Mouse (Mus musculus) neural tube, embryonic 13.5 days (tissue): Measurements from ENCODE around the gene Dhodh. TPM values are rescaled to one million over a fixed set of nuclear protein-coding genes. Genes with fewer than 3 reads are reported as not detected.

Source experiments
- ATAC-seq: fragments of 200-750 bp; cut with Nextera tagmentation; 2 replicates; pipeline ENCODE4 v1.8.0; 2017; ENCODE audit warnings: low read depth, mild to moderate bottlenecking, moderate TSS enrichment, moderate library complexity
- H3K27ac ChIP-seq: fragments of 300-500 bp; sonication (generic); replicated peaks from 2 replicates; pipeline ENCODE4 v1.5.1; 2015; ENCODE audit warnings: moderate library complexity, mild to moderate bottlenecking, inconsistent platforms
- H3K27me3 ChIP-seq: fragments of 300-500 bp; sonication (generic); 2 replicates; pipeline ENCODE4 v1.6.1; 2015; ENCODE audit warnings: mild to moderate bottlenecking, inconsistent platforms
- H3K36me3 ChIP-seq: fragments of 300-500 bp; sonication (generic); 2 replicates; pipeline ENCODE4 v1.6.1; 2015; ENCODE audit warnings: mild to moderate bottlenecking, inconsistent platforms
- H3K4me1 ChIP-seq: fragments of 300-500 bp; sonication (generic); replicated peaks from 2 replicates; pipeline ENCODE4 v1.6.1; 2015; ENCODE audit warnings: inconsistent platforms
- H3K4me2 ChIP-seq: fragments of 300-500 bp; sonication (generic); 2 replicates; pipeline ENCODE4 v1.6.1; 2015; ENCODE audit warnings: inconsistent platforms, mild to moderate bottlenecking, moderate library complexity
- H3K4me3 ChIP-seq: fragments of 300-500 bp; sonication (generic); 2 replicates; pipeline ENCODE4 v1.5.1; 2015; ENCODE audit warnings: mild to moderate bottlenecking, inconsistent platforms
- H3K9ac ChIP-seq: fragments of 300-500 bp; sonication (generic); 2 replicates; pipeline ENCODE4 v1.6.1; 2015; ENCODE audit warnings: moderate library complexity, mild to moderate bottlenecking, inconsistent platforms
- H3K9me3 ChIP-seq: fragments of 300-500 bp; sonication (generic); 2 replicates; pipeline ENCODE4 v1.6.1; 2016; ENCODE audit warnings: inconsistent platforms
- WGBS: fragments of 180-500 bp; shearing (Covaris S2); methylation state at CpG from one replicate; pipeline ENCODE4 v1.1.7; 2015; 5-methylcytosine and 5-hydroxymethylcytosine counted together
- polyA plus RNA-seq: library from polyadenylated mRNA; unstranded; fragments of >200 nt; fragmentation: Nextera tagmentation; extraction: Ambion mirVana; gene quantifications from 2 replicates; pipeline ENCODE4 v1.2.1, GENCODE M21; 2015

The Dhodh gene
- polyA plus RNA-seq, 1 experiment from 2014 or later, result 29.8 TPM

GRCm38 (mm10) chr8:109614243-109615210 is 6.1 kb upstream of the Dhodh start, which contains the start of gene Pkd1l3:
Gene Pkd1l3 (plus strand): TSS chr8:109614517.
- no peak for ATAC-seq
- H3K4me1 ChIP-seq, result peaks cover under 1% of the 10 kb centered on the region; the same call in 1 of the 2 replicates
- H3K27ac ChIP-seq, result no peak within 1 kb of the TSS
- no peak within 1 kb of the TSS for H3K4me3 ChIP-seq
- no peaks in the 10 kb centered on the region for H3K27me3 ChIP-seq
- no peaks in the 10 kb centered on the region for H3K36me3 ChIP-seq
- 56% methylated on average over 27 of the region's 27 CpGs for WGBS
- H3K4me2 ChIP-seq, result peak within 1 kb of the TSS; percentile 9; the same call in 1 of the 2 replicates
- H3K9ac ChIP-seq, result no peak within 1 kb of the TSS
- 0 out of 2 replicates have a peak, but pooled peaks cover 1% of the 10 kb centered on the region for H3K9me3 ChIP-seq

GRCm38 (mm10) chr8:109609153-109609502 is 655 bp upstream of the Dhodh start:
- H3K9me3 ChIP-seq, result no peaks in the 10 kb centered on the region
- peaks cover 12% of the 10 kb centered on the region for H3K36me3 ChIP-seq
- peak overlapping the region; percentile 98 for H3K27ac ChIP-seq
- 21% methylated on average over 5 of the region's 5 CpGs for WGBS
- peak overlapping the region; percentile 87 for H3K9ac ChIP-seq
- no peaks in the 10 kb centered on the region for H3K27me3 ChIP-seq
- H3K4me1 ChIP-seq, result peaks cover 19% of the 10 kb centered on the region
- no peak for ATAC-seq
- H3K4me3 ChIP-seq, result peak overlapping the region; percentile 51
- H3K4me2 ChIP-seq, result peak overlapping the region; percentile 82

GRCm38 (mm10) chr8:109607650-109608049 is 823 bp downstream of the Dhodh start:
- H3K27me3 ChIP-seq, result no peaks in the 10 kb centered on the region
- peak overlapping the region; percentile 82 for H3K4me2 ChIP-seq
- H3K9me3 ChIP-seq, result no peaks in the 10 kb centered on the region
- H3K4me3 ChIP-seq, result peak overlapping the region; percentile 51
- peak overlapping the region; percentile 98 for H3K27ac ChIP-seq
- peaks cover 27% of the 10 kb centered on the region for H3K36me3 ChIP-seq
- H3K4me1 ChIP-seq, result peaks cover 19% of the 10 kb centered on the region
- no peak for ATAC-seq
- H3K9ac ChIP-seq, result peak overlapping the region; percentile 87
- 16% methylated on average over 12 of the region's 12 CpGs for WGBS

- Histone ChIP-seq H3K9ac (no peak overlapping the region), H3K4me3 (no peak overlapping the region), H3K27me3 (no peaks in the 10 kb centered on the region), H3K4me2 (no peak overlapping the region), H3K27ac (no peak overlapping the region), H3K9me3 (no peaks in the 10 kb centered on the region), H3K4me1 (peaks cover 19% of the 10 kb centered on the region), H3K36me3 (peaks cover 35% of the 10 kb centered on the region)
- 91% methylated on average over 2 of the region's 2 CpGs for WGBS
- ATAC-seq, result no peak
Observed at GRCm38 (mm10) chr8:109606725-109607124, 1.7 kb downstream of the Dhodh start.

GRCm38 (mm10) chr8:109595854-109596253 is 12.6 kb downstream of the Dhodh start:
- WGBS, result 57% methylated on average over 8 of the region's 8 CpGs

GRCm38 (mm10) chr8:109593117-109593788 is 15.2 kb downstream of the Dhodh start:
- Histone ChIP-seq H3K4me1 (no peaks in the 10 kb centered on the region), H3K4me2 (no peak overlapping the region), H3K36me3 (peaks cover 49% of the 10 kb centered on the region), H3K27ac (no peak overlapping the region), H3K9ac (no peak overlapping the region), H3K9me3 (no peaks in the 10 kb centered on the region), H3K27me3 (no peaks in the 10 kb centered on the region), H3K4me3 (no peak overlapping the region)
- 81% methylated on average over 6 of the region's 6 CpGs for WGBS
- no peak for ATAC-seq

More at GRCm38 (mm10) chr8:109595854-109596253, 12.6 kb downstream of the Dhodh start:
- no peak overlapping the region for H3K27ac ChIP-seq
- H3K36me3 ChIP-seq, result peaks cover 65% of the 10 kb centered on the region
- H3K27me3 ChIP-seq, result no peaks in the 10 kb centered on the region
- no peaks in the 10 kb centered on the region for H3K4me1 ChIP-seq
- no peaks in the 10 kb centered on the region for H3K9me3 ChIP-seq
- no peak overlapping the region for H3K4me3 ChIP-seq
- H3K9ac ChIP-seq, result no peak overlapping the region
- no peak for ATAC-seq
- H3K4me2 ChIP-seq, result no peak overlapping the region

- H3K36me3 ChIP-seq, result peaks cover 44% of the 10 kb centered on the region
- no peak overlapping the region for H3K9ac ChIP-seq
- H3K27me3 ChIP-seq, result no peaks in the 10 kb centered on the region
- no peak for ATAC-seq
- no peaks in the 10 kb centered on the region for H3K4me1 ChIP-seq
- WGBS, result 92% methylated on average over 5 of the region's 5 CpGs
- no peak overlapping the region for H3K27ac ChIP-seq
- H3K4me2 ChIP-seq, result no peak overlapping the region
- H3K9me3 ChIP-seq, result no peaks in the 10 kb centered on the region
- H3K4me3 ChIP-seq, result no peak overlapping the region
Observed at GRCm38 (mm10) chr8:109592164-109592563, 16.3 kb downstream of the Dhodh start.

GRCm38 (mm10) chr8:109591367-109591766 is 17.1 kb downstream of the Dhodh start:
- Histone ChIP-seq H3K36me3 (peaks cover 41% of the 10 kb centered on the region), H3K4me2 (no peak overlapping the region), H3K4me1 (no peaks in the 10 kb centered on the region), H3K27ac (no peak overlapping the region), H3K4me3 (no peak overlapping the region), H3K9me3 (no peaks in the 10 kb centered on the region), H3K9ac (no peak overlapping the region), H3K27me3 (no peaks in the 10 kb centered on the region)
- WGBS, result 87% methylated on average over 3 of the region's 3 CpGs
- no peak for ATAC-seq

GRCm38 (mm10) chr8:109590901-109591300 is 17.6 kb downstream of the Dhodh start:
- H3K36me3 ChIP-seq, result peaks cover 41% of the 10 kb centered on the region
- 89% methylated on average over 9 of the region's 9 CpGs for WGBS

GRCm38 (mm10) chr8:109586972-109587504 is 21.4 kb downstream of the Dhodh start:
- 70% methylated on average over 7 of the region's 7 CpGs for WGBS
- peaks cover 2% of the 10 kb centered on the region; the same call in 1 of the 2 replicates for H3K9me3 ChIP-seq
- no peak for ATAC-seq
- no peaks in the 10 kb centered on the region for H3K4me1 ChIP-seq
- peaks cover 7% of the 10 kb centered on the region; the same call in 1 of the 2 replicates for H3K36me3 ChIP-seq
- no peak overlapping the region for H3K9ac ChIP-seq
- no peak overlapping the region for H3K4me3 ChIP-seq
- H3K4me2 ChIP-seq, result no peak overlapping the region
- H3K27me3 ChIP-seq, result no peaks in the 10 kb centered on the region
- H3K27ac ChIP-seq, result no peak overlapping the region

More at GRCm38 (mm10) chr8:109590901-109591300, 17.6 kb downstream of the Dhodh start:
- Histone ChIP-seq H3K4me2 (no peak overlapping the region), H3K27ac (no peak overlapping the region), H3K4me3 (no peak overlapping the region), H3K4me1 (no peaks in the 10 kb centered on the region), H3K9me3 (no peaks in the 10 kb centered on the region), H3K27me3 (no peaks in the 10 kb centered on the region), H3K9ac (no peak overlapping the region)
- no peak for ATAC-seq

- ATAC-seq, result no peak
- H3K27ac ChIP-seq, result no peak overlapping the region
- H3K27me3 ChIP-seq, result no peaks in the 10 kb centered on the region
- H3K9ac ChIP-seq, result no peak overlapping the region
- H3K4me2 ChIP-seq, result no peak overlapping the region
- H3K4me3 ChIP-seq, result no peak overlapping the region
- no peaks in the 10 kb centered on the region for H3K4me1 ChIP-seq
- peaks cover 2% of the 10 kb centered on the region; the same call in 1 of the 2 replicates for H3K9me3 ChIP-seq
- no peaks in the 10 kb centered on the region for H3K36me3 ChIP-seq
Observed at GRCm38 (mm10) chr8:109585652-109586051, 22.8 kb downstream of the Dhodh start.

- peaks cover 2% of the 10 kb centered on the region; the same call in 1 of the 2 replicates for H3K9me3 ChIP-seq
- H3K4me1 ChIP-seq, result no peaks in the 10 kb centered on the region
- H3K27ac ChIP-seq, result no peak overlapping the region
- H3K36me3 ChIP-seq, result no peaks in the 10 kb centered on the region
- H3K9ac ChIP-seq, result no peak overlapping the region
- WGBS, result 88% methylated on average over 3 of the region's 3 CpGs
- H3K4me2 ChIP-seq, result no peak overlapping the region
- no peak overlapping the region for H3K4me3 ChIP-seq
- H3K27me3 ChIP-seq, result no peaks in the 10 kb centered on the region
- ATAC-seq, result no peak
Observed at GRCm38 (mm10) chr8:109584830-109585229, 23.6 kb downstream of the Dhodh start.
